Mouse (Mus musculus): ENCODE results near the gene Hoxa6.

GRCm38 (mm10) chr6:52162093-52162380 is 46.5 kb downstream of the Hoxa6 start:
- TF ChIP-seq CTCF (IDR thresholded peaks at IDR 0.05; ENCODE audit: control insufficient read depth, insufficient read depth, low read length) (no peak), POLR2A (IDR thresholded peaks at IDR 0.05; ENCODE audit: borderline replicate concordance, control insufficient read depth, low read depth, low read length) (no peak)
